Mouse (Mus musculus) CH12.LX (cell line): ENCODE results near the gene Ikzf3.
A peak's percentile ranks its signal among the peaks of the same experiment; 100 is the strongest.

Experiments
- BHLHE40 ChIP-seq: IDR thresholded peaks from 2 replicates; pipeline ENCODE4 v1.6.1; 2011; ENCODE audit warnings: mild to moderate bottlenecking, low read depth, low read length, improper control_type of control experiment
- CHD1 ChIP-seq: IDR thresholded peaks from 2 replicates; pipeline ENCODE4 v1.6.1; 2012; ENCODE audit warnings: low read depth, low read length, improper control_type of control experiment, inconsistent platforms
- CHD2 ChIP-seq: IDR thresholded peaks from 2 replicates; pipeline ENCODE4 v1.6.1; 2011; ENCODE audit warnings: low read length, improper control_type of control experiment
- CTCF ChIP-seq, 2 experiments: IDR thresholded peaks in 1 of 2; conservative IDR thresholded peaks in 1 of 2; 2 replicates each; pipeline ENCODE4 v1.5.1; 2011 to 2012; ENCODE audit warnings: low read depth in 2 of 2, low read length in 2 of 2, improper control_type of control experiment in 1 of 2, inconsistent platforms in 1 of 2, mild to moderate bottlenecking in 1 of 2, moderate library complexity in 1 of 2
- EP300 ChIP-seq: IDR thresholded peaks from 2 replicates; pipeline ENCODE4 v1.6.1; 2011; ENCODE audit warnings: low read length, improper control_type of control experiment
- HCFC1 ChIP-seq: IDR thresholded peaks from 2 replicates; pipeline ENCODE4 v1.6.1; 2012; ENCODE audit warnings: low read depth, mild to moderate bottlenecking, inconsistent platforms, low read length, improper control_type of control experiment
- MAX ChIP-seq: IDR thresholded peaks from 2 replicates; pipeline ENCODE4 v1.6.1; 2011; ENCODE audit warnings: low read length, improper control_type of control experiment
- MXI1 ChIP-seq: IDR thresholded peaks from 2 replicates; pipeline ENCODE4 v1.6.1; 2011; ENCODE audit warnings: mild to moderate bottlenecking, low read depth, low read length, improper control_type of control experiment
- MYC ChIP-seq: IDR thresholded peaks from 2 replicates; pipeline ENCODE4 v1.6.1; 2011; ENCODE audit warnings: low read depth, mild to moderate bottlenecking, improper control_type of control experiment, low read length
- NRF1 ChIP-seq: IDR thresholded peaks from 2 replicates; pipeline ENCODE4 v1.6.1; 2014; ENCODE audit warnings: low read depth, mild to moderate bottlenecking, inconsistent platforms, low read length, improper control_type of control experiment, moderate library complexity
- POLR2A ChIP-seq: IDR thresholded peaks from 2 replicates; pipeline ENCODE4 v1.6.1; 2011; ENCODE audit warnings: low read depth, mild to moderate bottlenecking, improper control_type of control experiment, low read length
- ZC3H11A ChIP-seq: IDR thresholded peaks from 2 replicates; pipeline ENCODE4 v1.6.1; 2012; ENCODE audit warnings: low read depth, mild to moderate bottlenecking, inconsistent platforms, low read length, improper control_type of control experiment

DNA sequence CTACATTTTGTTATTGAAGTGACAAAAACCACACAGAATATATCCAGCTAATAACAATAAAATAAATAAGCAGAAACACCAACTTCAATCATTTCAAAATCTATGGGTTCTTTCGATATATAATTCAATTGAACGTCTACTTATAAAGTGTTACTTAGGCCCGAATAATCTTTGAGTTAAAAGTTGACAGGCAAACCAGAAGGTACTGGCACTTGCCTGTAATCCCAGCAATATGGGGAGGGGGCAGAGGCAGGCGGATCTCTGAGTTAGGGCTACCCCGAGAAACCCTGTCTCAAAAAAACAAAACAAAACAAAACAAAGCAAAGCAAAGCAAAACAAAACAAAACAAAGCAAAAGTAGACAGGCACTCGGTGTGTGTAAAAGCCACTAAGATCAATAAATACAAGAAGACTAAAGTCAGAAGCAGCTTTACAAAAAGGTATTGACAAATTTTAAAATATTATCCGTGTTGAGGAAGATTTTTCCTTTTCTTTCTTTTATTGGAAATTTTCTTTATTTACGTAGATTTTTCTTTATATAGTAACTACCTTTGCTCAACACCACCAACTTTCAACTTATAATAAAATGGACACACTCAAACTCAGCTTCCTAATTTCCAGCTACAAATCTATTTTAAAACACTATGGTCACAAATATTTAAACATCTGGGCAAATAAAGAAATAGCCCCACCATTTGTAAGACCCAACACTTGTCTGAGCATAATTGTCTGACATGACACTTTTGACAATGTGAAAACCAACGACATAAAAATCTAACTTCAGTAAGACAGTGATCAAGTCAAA, 70.0 kb downstream of the Ikzf3 start:
- no peak for TF ChIP-seq POLR2A
- no peak for TF ChIP-seq CTCF (conservative IDR thresholded peaks at IDR 0.05 in 1 of 2, IDR thresholded peaks at IDR 0.05 in 1 of 2; ENCODE audit: low read depth in 2 of 2, low read length in 2 of 2)
- no peak; the same call in 1 of the 2 replicates for TF ChIP-seq EP300
- TF ChIP-seq BHLHE40 = no peak
- no peak for TF ChIP-seq CHD2
- no peak; the same call in 1 of the 2 replicates for TF ChIP-seq MXI1
- no peak for TF ChIP-seq ZC3H11A
- no peak for TF ChIP-seq NRF1
- peak; percentile 41; the same call in 1 of the 2 replicates for TF ChIP-seq MYC
- TF ChIP-seq CHD1 = peak; percentile 95; the same call in 1 of the 2 replicates
- TF ChIP-seq MAX = no peak
- no peak for TF ChIP-seq HCFC1
